Mouse (Mus musculus): ENCODE results near the gene Rest. TPM values are rescaled to one million over a fixed set of nuclear protein-coding genes. Genes with fewer than 3 reads are reported as not detected.

The Rest gene
- polyA plus RNA-seq, 1 experiment from 2014 or later, result 10.1 TPM

GRCm38 (mm10) chr5:77330154-77330553, 64.9 kb downstream of the Rest start:
- ATAC-seq (ENCODE audit: low FRiP score), result no peak
- Histone ChIP-seq H3K9ac (no peak overlapping the region), H3K4me2 (no peak overlapping the region), H3K4me3 (no peak overlapping the region), H3K9me3 (no peaks in the 10 kb centered on the region), H3K4me1 (replicated peaks) (no peaks in the 10 kb centered on the region), H3K27ac (no peak overlapping the region), H3K36me3 (peaks cover 88% of the 10 kb centered on the region), H3K27me3 (no peaks in the 10 kb centered on the region)
- whole genome bisulfite sequencing, result 80% methylated on average over 5 of the region's 5 CpGs

Small RNA genes lying within 50 kb of the gene (microRNA-seq; reads per million reads assigned to microRNA genes)
- not detected for gene Mir5098

Other genes with a start within 250 kb of the Rest start
- gene Thegl, start 249.5 kb upstream of the Rest start, polyA plus RNA-seq (2015; fragmentation: Nextera tagmentation; extraction: Ambion mirVana), result 0.32 and 1.0 TPM in 2 replicates
- 4.4 and 6.4 TPM in 2 replicates for gene Hopx, start 150.4 kb upstream of the Rest start, polyA plus RNA-seq (2015; fragmentation: Nextera tagmentation; extraction: Ambion mirVana)
- gene Spink2, start 54.0 kb upstream of the Rest start, polyA plus RNA-seq (2015; fragmentation: Nextera tagmentation; extraction: Ambion mirVana), result 1.1 and 2.4 TPM in 2 replicates
- 32.5 and 32.8 TPM in 2 replicates for gene Noa1, start 44.6 kb downstream of the Rest start, polyA plus RNA-seq (2015; fragmentation: Nextera tagmentation; extraction: Ambion mirVana)
- 69.2 and 70.0 TPM in 2 replicates for gene Polr2b, start 44.7 kb downstream of the Rest start, polyA plus RNA-seq (2015; fragmentation: Nextera tagmentation; extraction: Ambion mirVana)
- 54.4 and 59.4 TPM in 2 replicates for gene Igfbp7, start 142.6 kb downstream of the Rest start, polyA plus RNA-seq (2015; fragmentation: Nextera tagmentation; extraction: Ambion mirVana)